Mouse (Mus musculus) ES-Bruce4 (cell line): ENCODE results near the gene Aebp2. TPM values are rescaled to one million over a fixed set of nuclear protein-coding genes. Genes with fewer than 3 reads are reported as not detected.
"Not testable (repeated sequence)": the region's sequence is repeated elsewhere in the genome, so short reads cannot be mapped to it uniquely, and the experiment has no call there.

Experiments
- H3K27ac ChIP-seq: 2 replicates; pipeline ENCODE4 v1.5.1; 2012; ENCODE audit warnings: low read length, inconsistent platforms; ENCODE audit not compliant: insufficient read depth
- H3K27me3 ChIP-seq: 2 replicates; pipeline ENCODE4 v1.6.1; 2012; ENCODE audit warnings: mild to moderate bottlenecking, low read length, inconsistent platforms; ENCODE audit not compliant: control insufficient read depth, poor library complexity, insufficient read depth, severe bottlenecking
- H3K36me3 ChIP-seq: 2 replicates; pipeline ENCODE4 v1.6.1; 2012; ENCODE audit warnings: inconsistent platforms, mild to moderate bottlenecking, low read length, moderate library complexity; ENCODE audit not compliant: control insufficient read depth, poor library complexity, insufficient read depth, severe bottlenecking
- H3K4me1 ChIP-seq: one replicate; pipeline ENCODE4 v1.8.1; 2011; ENCODE audit warnings: low read length; ENCODE audit not compliant: control insufficient read depth, insufficient read depth
- H3K4me3 ChIP-seq: 2 replicates; pipeline ENCODE4 v1.5.1; 2011; ENCODE audit warnings: low read depth, mild to moderate bottlenecking, low read length
- H3K9ac ChIP-seq: 2 replicates; pipeline ENCODE4 v1.6.1; 2012; ENCODE audit warnings: low read depth, mild to moderate bottlenecking, inconsistent platforms; ENCODE audit not compliant: poor library complexity, severe bottlenecking
- H3K9me3 ChIP-seq: replicated peaks from 2 replicates; pipeline ENCODE4 v1.6.1; 2012; ENCODE audit warnings: mild to moderate bottlenecking, low read length, inconsistent platforms; ENCODE audit not compliant: control insufficient read depth, poor library complexity, insufficient read depth, severe bottlenecking
- CTCF ChIP-seq: IDR thresholded peaks from one replicate; pipeline ENCODE4 v1.8.1; 2011; ENCODE audit warnings: low read depth, low read length
- EP300 ChIP-seq: IDR thresholded peaks from 2 replicates; pipeline ENCODE4 v1.6.1; 2011; ENCODE audit warnings: low read depth, low read length; ENCODE audit not compliant: insufficient read depth
- POLR2A ChIP-seq: IDR thresholded peaks from one replicate; pipeline ENCODE4 v1.8.1; 2011; ENCODE audit warnings: low read length; ENCODE audit not compliant: insufficient read depth
- polyA plus RNA-seq: library from polyadenylated mRNA; stranded (reverse); fragments of >200 nt; gene quantifications from 2 replicates; pipeline ENCODE4 v1.2.4, GENCODE M21; 2011; ENCODE audit warnings: low read depth; ENCODE audit not compliant: missing spikeins, insufficient read depth, insufficient read length

The Aebp2 gene
- polyA plus RNA-seq, result 91.8 and 93.7 TPM in 2 replicates

DNA sequence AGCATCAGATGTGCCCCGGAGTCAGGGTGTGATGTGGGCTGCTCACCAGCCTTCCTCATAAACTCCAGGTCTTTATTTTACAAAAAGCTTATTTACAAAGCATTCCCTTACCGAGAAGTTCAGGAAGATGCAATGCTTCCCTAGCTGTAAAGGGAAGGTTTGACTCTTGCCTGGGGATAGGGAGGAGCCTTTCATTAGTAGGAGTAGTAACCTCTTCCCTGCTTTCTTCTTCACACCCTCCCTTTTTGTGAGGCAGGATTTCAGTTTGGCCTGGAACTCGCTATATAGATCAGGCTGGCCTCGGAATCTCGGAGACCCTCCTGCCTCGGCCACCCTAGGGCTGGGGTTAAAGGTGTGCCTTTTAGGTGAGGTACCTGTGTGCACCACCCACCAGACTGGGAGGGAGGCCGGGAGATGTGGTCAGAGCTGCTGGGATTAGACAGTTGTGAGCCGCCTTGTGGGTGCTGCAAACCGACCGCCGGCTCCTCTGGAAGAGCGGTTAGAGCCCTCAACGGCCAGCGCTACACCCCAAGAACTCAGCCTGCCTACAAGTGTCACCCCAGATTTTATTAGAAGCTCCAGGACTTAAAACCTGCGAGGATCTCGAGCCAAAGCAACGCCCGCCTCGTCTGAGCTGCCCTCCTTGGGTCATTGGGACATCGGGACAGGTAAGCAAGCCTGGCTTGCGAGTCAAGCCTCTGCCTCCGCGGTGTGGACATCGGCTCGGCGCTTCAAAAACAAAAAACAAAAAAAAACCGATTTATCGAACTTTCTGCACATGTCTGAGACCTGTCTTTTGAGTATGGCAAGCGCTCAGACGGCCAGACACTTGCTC lies at the start of gene Aebp2:
Aebp2 (plus strand) TSS at position 273 of the 835 bp plus-strand sequence.
- H3K27ac ChIP-seq, result peak within 1 kb of the TSS; percentile 89
- peaks cover 11% of the 10 kb centered on the region for H3K36me3 ChIP-seq
- peaks cover 7% of the 10 kb centered on the region for H3K4me1 ChIP-seq
- peak within 1 kb of the TSS; percentile 90 for H3K9ac ChIP-seq
- H3K27me3 ChIP-seq, result no peaks in the 10 kb centered on the region
- H3K9me3 ChIP-seq, result no peaks in the 10 kb centered on the region
- TF ChIP-seq CTCF (no peak), EP300 (peak; percentile 74; the same call in 1 of the 2 replicates)
- H3K4me3 ChIP-seq, result peak within 1 kb of the TSS; percentile 88

DNA sequence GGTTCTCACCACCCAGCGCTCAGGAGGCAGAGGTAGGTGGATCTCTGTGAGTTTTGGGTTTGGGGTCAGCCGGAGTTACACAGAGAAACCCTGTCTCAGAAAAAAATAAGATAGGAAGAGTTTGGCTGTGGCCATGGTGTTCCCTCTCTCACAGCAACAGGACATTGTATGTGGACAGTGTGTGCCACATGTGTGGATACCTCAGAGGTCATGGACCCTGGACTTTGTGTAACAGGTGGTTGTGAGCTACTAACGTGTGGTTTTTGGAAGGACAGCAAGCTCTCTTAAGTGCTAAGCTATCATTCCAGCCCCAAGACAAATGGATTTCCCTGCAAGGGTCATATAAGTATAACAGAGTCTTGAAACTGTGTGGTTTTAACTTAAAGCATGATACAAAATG lies 47.5 kb upstream of the Aebp2 start:
- Histone ChIP-seq H3K9ac (no peak overlapping the region), H3K4me1 (peaks cover 3% of the 10 kb centered on the region), H3K4me3 (no peak overlapping the region), H3K27me3 (no peaks in the 10 kb centered on the region), H3K27ac (no peak overlapping the region), H3K9me3 (no peaks in the 10 kb centered on the region), H3K36me3 (peaks cover 3% of the 10 kb centered on the region; the same call in 1 of the 2 replicates)
- no peak for TF ChIP-seq CTCF
- no peak for TF ChIP-seq POLR2A
- TF ChIP-seq EP300, result no peak

DNA sequence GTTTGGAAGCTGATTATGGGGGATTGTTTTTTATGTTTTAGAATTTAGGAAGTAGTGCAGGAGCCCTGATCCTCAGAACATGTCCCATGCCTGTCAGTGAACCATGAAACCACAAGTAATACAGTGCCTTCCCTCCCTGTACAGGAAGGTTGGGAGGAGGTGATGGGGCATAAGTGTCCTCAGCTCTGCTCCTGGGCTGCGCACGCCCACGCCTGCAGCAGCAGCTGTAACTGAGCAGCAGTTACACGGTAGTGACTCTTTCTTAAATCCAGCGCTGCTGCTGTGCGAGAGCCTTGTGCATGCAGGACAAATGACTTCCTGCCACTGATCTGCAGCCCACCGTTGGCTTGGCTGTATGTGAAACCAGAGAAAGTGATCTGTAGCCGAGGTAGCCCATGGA lies 46.3 kb upstream of the Aebp2 start:
- Histone ChIP-seq H3K4me3 (no peak overlapping the region), H3K9ac (no peak overlapping the region), H3K36me3 (no peaks in the 10 kb centered on the region), H3K27ac (no peak overlapping the region), H3K9me3 (no peaks in the 10 kb centered on the region), H3K4me1 (peaks cover 3% of the 10 kb centered on the region), H3K27me3 (no peaks in the 10 kb centered on the region)
- no peak for TF ChIP-seq EP300
- no peak for TF ChIP-seq POLR2A
- TF ChIP-seq CTCF, result no peak

DNA sequence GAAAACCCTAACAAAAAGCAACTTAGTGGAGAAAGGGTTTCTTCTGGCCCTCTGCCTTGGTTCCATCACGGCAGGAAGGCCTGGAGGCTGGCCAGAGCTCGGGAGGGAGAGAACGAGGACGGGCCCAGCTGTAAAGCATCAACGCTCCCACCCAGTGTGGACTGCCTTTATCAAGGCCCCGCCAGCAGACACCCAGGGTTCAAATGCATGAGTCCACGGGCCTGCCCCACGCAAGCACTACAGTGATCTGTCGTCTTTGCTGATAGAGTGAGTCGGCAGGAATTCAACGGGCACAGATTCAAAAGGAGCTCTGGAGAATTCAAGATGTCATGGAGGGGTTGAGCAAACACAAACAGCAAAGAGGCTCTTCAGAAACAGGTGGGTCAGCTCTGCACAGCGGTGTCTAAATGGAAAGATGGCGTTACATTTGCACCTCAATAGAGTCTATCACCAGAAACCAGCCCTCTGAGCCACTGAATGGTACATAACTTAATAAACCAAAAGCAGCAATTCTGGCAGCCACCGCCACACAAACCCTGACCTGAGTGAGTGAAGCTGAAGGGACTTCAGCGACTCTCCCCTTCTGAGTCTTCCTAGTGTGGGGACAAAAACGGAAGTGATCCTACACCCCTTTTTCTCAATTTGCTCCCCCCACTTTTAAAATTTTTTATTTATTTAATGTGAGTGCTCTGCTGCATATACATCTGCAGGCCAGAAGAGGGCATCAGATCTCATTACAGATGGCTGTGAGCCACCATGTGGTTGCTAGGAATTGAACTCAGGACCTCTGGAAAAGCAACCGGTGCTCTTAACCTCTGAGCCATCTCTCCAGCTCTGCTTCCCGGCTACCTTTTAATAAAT lies 45.3 kb upstream of the Aebp2 start:
- Histone ChIP-seq H3K9me3 (no peaks in the 10 kb centered on the region), H3K4me3 (no peak overlapping the region), H3K27ac (no peak overlapping the region), H3K27me3 (no peaks in the 10 kb centered on the region), H3K4me1 (peaks cover 3% of the 10 kb centered on the region), H3K9ac (no peak overlapping the region), H3K36me3 (no peaks in the 10 kb centered on the region)
- no peak for TF ChIP-seq CTCF
- no peak for TF ChIP-seq POLR2A
- TF ChIP-seq EP300, result no peak

DNA sequence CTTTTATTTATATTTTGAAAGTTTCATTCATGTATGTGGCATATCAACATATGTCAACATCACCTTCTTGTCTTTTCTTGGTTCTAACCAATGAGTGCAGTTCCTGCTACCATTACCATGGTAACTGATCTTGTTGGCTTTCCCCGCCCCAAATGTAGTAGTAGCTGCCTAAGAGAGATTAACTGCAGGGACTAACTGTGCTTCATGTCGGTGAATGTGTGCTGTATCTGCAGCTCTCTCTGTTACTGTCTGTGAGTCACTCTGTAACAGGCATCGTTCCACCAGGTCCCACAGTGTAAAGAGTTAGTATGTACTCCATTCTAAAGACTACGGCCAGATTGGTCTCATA lies 44.7 kb upstream of the Aebp2 start:
- Histone ChIP-seq H3K9me3 (no peaks in the 10 kb centered on the region), H3K27ac (no peak overlapping the region), H3K4me3 (no peak overlapping the region), H3K9ac (no peak overlapping the region), H3K36me3 (no peaks in the 10 kb centered on the region), H3K27me3 (no peaks in the 10 kb centered on the region), H3K4me1 (peaks cover 3% of the 10 kb centered on the region)
- no peak for TF ChIP-seq POLR2A
- TF ChIP-seq CTCF, result no peak
- TF ChIP-seq EP300, result no peak

DNA sequence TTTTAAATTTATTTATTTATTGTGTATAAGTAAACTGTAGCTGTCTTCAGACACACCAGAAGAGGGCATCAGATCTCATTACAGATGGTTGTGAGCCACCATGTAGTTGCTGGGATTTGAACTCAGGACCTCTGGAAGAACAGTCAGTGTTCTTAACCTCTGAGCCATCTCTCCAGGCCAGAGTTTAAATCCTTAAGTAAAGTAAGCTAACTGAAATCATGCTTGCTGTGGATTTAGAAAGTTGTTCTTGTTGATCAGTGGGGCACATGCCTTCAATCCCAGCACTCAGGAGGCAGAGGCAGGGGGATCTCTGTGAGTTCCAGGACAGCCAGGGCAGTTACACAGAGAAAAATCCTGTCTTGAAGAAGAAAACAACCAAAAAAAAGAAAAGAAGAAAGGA lies 43.5 kb upstream of the Aebp2 start:
- not testable (repeated sequence) for H3K4me3 ChIP-seq, H3K36me3 ChIP-seq, H3K27ac ChIP-seq, H3K9me3 ChIP-seq, H3K9ac ChIP-seq, H3K4me1 ChIP-seq, H3K27me3 ChIP-seq
